Mouse (Mus musculus) gastrocnemius, adult 18-20 months (tissue): ENCODE measurements around the gene Lgals2. TPM values are rescaled to one million over a fixed set of nuclear protein-coding genes. Genes with fewer than 3 reads are reported as not detected.
A peak's percentile ranks its signal among the peaks of the same experiment; 100 is the strongest.

ENCODE experiments used
- DNase-seq: peaks from one replicate; pipeline ENCODE4 v3.0.0; 2021; ENCODE audit warnings: low spot score
- microRNA-seq: library from miRNA; unstranded; fragments of <30 nt; microRNA quantifications from one replicate; pipeline ENCODE4 v1.2.0, GENCODE M21; 2021
- total RNA-seq, 2 experiments: library from RNA; stranded (reverse); gene quantifications; 2 replicates each; pipeline ENCODE4 v1.2.3; 2021

Lgals2 gene
- total RNA-seq, 2 experiments from 2014 or later = not detected

- DNase-seq = no peak
These were observed 39.3 kb downstream of the Lgals2 start for GRCm38 (mm10) chr15:78816074-78816391.

DNA sequence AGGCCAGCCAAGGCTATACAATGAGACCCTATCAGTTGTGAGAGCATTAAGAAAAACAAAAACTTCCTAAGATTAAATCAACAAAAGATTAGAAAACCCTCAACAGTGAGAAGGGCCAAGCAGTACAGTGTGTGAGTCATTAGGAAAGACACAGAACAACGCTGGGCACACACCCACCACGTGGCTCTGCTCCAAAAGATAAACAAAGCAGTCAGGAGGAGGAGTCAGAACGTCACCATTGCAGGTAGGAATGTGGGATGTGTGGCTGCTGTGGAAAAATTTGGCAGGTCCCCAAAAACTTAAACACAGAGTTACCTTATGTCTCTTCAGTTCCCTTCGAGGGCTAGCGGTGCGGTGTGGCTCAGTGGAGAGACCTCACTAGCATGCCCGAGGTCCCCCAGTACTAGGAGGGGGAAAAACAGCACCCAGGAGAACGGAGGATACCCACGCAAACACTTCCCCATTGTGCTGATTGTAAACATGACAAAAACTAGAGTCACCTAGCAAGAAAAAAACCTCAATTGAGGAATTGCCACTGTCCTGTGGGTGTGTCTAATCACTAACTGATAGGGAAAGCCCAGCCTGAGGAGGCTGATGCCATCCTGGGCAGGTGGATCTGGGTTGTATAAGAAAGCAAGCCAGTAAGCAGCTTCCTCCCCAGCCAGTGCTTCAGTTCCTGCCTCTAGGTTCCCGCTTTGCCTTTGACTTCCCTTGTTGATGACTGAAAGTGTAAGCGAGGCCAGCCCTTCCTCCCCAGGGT lies 39.8 kb downstream of the Lgals2 start:
- no peak for DNase-seq

- no peak for DNase-seq
These were observed 41.7 kb downstream of the Lgals2 start for GRCm38 (mm10) chr15:78813603-78814002.

DNA sequence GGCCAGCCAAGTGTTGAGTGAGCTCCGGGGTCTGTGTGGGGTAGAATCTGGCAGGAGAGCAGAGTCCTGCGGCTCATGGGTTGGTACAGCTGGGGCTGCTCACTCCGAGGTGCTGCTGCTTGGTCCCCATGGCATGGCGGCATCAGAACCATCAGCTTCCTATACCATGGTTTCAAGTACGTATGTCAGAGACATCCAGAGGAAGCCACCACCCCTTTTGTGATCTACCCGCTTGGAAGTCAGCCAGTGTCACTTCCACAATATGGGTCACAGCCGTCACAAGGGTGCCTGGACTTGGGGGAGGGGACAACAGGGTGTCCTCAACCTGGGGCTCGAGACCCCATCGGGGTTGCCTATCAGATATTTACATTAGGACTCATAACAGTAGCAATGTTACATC lies 45.2 kb downstream of the Lgals2 start:
- DNase-seq = no peak

- no peak for DNase-seq
These were observed 45.6 kb downstream of the Lgals2 start for GRCm38 (mm10) chr15:78809739-78810138.

- no peak for DNase-seq
These were observed 46.3 kb downstream of the Lgals2 start for GRCm38 (mm10) chr15:78808980-78809379.

GRCm38 (mm10) chr15:78807141-78807540 lies 48.2 kb downstream of the Lgals2 start:
- no peak for DNase-seq

DNA sequence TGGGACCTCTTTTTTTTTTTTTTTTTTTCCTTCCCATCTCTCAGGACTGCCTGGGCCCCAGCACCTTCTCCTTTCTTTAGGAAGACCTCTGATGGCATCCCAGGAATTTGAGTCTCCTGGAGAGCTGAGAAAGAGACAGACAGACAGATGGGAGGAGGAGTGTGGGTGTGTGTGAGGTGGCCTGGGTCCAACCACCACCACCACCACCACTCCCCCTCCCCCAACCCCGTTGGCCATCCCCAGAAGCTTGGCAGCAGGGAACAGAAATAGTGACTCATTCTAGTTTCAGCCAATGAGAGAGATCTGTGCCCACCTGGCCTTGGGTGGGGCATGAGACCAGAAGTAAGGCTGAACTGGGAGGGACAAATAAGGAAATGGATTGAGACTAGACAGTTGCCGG lies 48.7 kb downstream of the Lgals2 start:
- DNase-seq = no peak

DNA sequence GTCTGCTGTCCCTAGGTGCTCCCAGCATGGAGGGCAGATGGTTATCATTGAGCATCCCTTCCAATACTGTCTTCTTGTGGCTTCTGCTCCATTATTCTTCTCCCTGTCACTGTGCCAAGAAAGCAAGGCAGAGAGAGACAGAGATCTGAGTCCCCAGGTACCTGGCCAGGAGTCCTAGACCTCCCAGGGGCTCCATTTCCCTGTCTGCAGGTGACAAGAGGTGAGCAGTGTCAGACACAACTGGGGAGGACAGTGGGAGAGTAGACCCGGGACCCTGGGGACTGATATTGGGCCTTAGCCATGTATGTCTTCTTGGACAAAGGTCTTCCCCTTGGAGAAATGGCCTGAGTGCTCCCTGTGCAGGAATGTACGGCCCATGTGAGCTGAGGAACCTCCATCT lies 50.0 kb downstream of the Lgals2 start:
- DNase-seq = no peak

DNA sequence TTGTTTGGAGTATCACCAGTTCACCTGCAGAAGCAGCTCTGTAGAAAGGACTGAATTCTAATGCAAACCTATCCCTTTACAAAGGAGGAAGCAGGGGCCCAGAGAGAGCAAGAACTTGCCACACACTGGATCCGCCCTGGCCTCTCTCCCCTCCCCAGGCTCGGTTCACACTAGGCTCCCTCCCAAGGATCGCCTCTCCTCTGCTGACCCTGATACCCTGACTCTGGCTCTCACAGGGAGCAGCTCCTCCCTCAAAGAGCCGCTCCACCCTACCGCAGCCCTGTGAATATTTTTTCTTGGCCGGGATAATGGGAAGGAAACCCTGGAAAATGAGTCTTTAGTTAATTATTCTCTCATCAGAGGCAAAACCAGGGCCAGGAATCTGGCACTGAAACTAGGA lies 51.0 kb downstream of the Lgals2 start:
- no peak for DNase-seq

GRCm38 (mm10) chr15:78803499-78803900 lies 51.8 kb downstream of the Lgals2 start:
- DNase-seq = no peak

- peak; percentile 54 for DNase-seq
These were observed 52.4 kb downstream of the Lgals2 start, which contains the start of gene Card10 for GRCm38 (mm10) chr15:78802776-78803391. TSS of gene Card10 (minus strand) at chr15:78803042.

- no peak for DNase-seq
These were observed 53.2 kb downstream of the Lgals2 start for GRCm38 (mm10) chr15:78801971-78802741.

- no peak for DNase-seq
These were observed 53.8 kb downstream of the Lgals2 start for GRCm38 (mm10) chr15:78801571-78801970.

Small RNA genes lying within 50 kb of the gene (microRNA-seq; reads per million reads assigned to microRNA genes)
- not detected for gene Mir6955

Other genes with a start within 250 kb of the Lgals2 start
- under 1 TPM; 0.02 to 0.05 TPM for gene Elfn2, start 136.8 kb downstream of the Lgals2 start, total RNA-seq
- 1 to 10 TPM; 1.8 to 3.6 TPM for gene Mfng, start 82.1 kb downstream of the Lgals2 start, total RNA-seq
- 1 to 10 TPM; 4.1 to 6.5 TPM for gene Card10, start 52.5 kb downstream of the Lgals2 start, total RNA-seq
- gene Cdc42ep1, start 12.9 kb downstream of the Lgals2 start, total RNA-seq = 1 to 10 TPM; 5.2 to 9.5 TPM
- 10 to 100 TPM; 42.8 to 46.6 TPM for gene Gga1, start 21.7 kb upstream of the Lgals2 start, total RNA-seq
- gene Gm49510, start 44.1 kb upstream of the Lgals2 start, total RNA-seq = not detected
- 1 to 10 TPM; 1.0 to 1.9 TPM for gene Sh3bp1, start 44.2 kb upstream of the Lgals2 start, total RNA-seq
- 1 to 10 TPM; 1.3 to 1.9 TPM for gene Pdxp, start 58.4 kb upstream of the Lgals2 start, total RNA-seq
- gene Lgals1, start 71.2 kb upstream of the Lgals2 start, total RNA-seq = 100 to 1,000 TPM; 229 to 364 TPM
- gene Nol12, start 79.4 kb upstream of the Lgals2 start, total RNA-seq = 10 to 100 TPM; 26.4 to 29.1 TPM
- 10 to 100 TPM; 38.8 to 40.7 TPM for gene Triobp, start 92.2 kb upstream of the Lgals2 start, total RNA-seq
- gene H1f0, start 172.9 kb upstream of the Lgals2 start, total RNA-seq = 10 to 100 TPM; 74.4 to 86.9 TPM
- gene Galr3, start 186.4 kb upstream of the Lgals2 start, total RNA-seq = not detected
- gene Ankrd54, start 207.4 kb upstream of the Lgals2 start, total RNA-seq = 1 to 10 TPM; 4.1 to 4.5 TPM
- gene Eif3l, start 219.7 kb upstream of the Lgals2 start, total RNA-seq = 10 to 100 TPM; 52.6 to 54.1 TPM